In the genomic region with DNA sequence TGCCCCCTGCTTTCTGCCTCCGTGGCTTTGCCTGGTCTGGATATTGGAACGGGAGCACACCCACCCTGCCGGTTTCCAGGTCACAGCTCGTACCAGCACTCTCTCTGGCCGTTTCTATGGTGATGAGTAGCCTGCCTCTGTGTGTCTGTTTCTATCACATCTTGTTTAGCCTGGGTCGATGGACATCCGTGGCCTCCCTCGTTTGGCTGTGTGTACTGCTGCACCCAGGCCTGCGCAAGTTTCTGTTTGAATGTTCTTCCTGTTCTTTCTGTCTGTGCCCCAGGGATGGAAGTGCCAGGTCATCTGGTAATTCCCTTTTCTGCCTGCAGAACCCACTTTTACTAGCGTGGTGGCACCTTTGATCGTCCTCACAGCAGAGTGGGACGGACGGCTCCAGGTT, we compare ENCODE assay signal across 11 mouse cellular contexts. TPM values are rescaled to one million over a fixed set of nuclear protein-coding genes. Genes with fewer than 3 reads are reported as not detected.
A peak's percentile ranks its signal among the peaks of the same experiment; 100 is the strongest.
DNase-seq lines count a peak whose midpoint lies in the region.
"Had no signal": no experiment of that assay in that cellular context is flagged by ENCODE, and none has a peak within 500 bp of the region (broad histone marks: within the 10 kb centered on the region; RNA-seq: fewer than 3 reads in every experiment).

No protein-coding gene starts in this region.

- DNase-seq in adrenal gland, adult 2 months, result peak; percentile 13
- no peak for DNase-seq in adrenal gland, adult 8-10 months
- peak; percentile 67 for DNase-seq in layer of hippocampus, adult 9-11 months
- no peak for DNase-seq in layer of hippocampus, postnatal 10 days (ENCODE audit: low spot score in 2 of 2)
- peak; percentile 57 for DNase-seq in Muller cell, postnatal 12 days (ENCODE audit: inconsistent ontology term)
- peak; percentile 20 for DNase-seq in retina, adult 2 months (ENCODE audit: low read depth, low spot score)
- no peak for DNase-seq in spleen, postnatal 36 days (ENCODE audit: low spot score in 2 of 2)
- DNase-seq in B cell, adult 2 months, result no peak
- DNase-seq: cerebellum, adult 2 months; heart, adult 2 months; thymus, postnatal 14 days had no signal

RNA-seq across cellular contexts. Expression of gene Atp6v0a2, which starts 7.0 kb away (rescaled TPM):
- 10 to 100 TPM; 70.7 to 93.2 TPM for total RNA-seq in adrenal gland, adult 2 months (2021)
- 82.7 and 107 TPM in 2 replicates for polyA plus RNA-seq in adrenal gland, adult 2 months (2012; rRNA removed)
- total RNA-seq in adrenal gland, adult 8-10 months (2022), result 10 to 100 TPM; 81.1 to 95.2 (median 84.6) TPM
- 10 to 100 TPM; 46.7 to 51.6 TPM for total RNA-seq in layer of hippocampus, postnatal 10 days (2021)

RNA-seq across cellular contexts. Expression of gene Gtf2h3, which starts 42.4 kb away (rescaled TPM):
- 10 to 100 TPM; 32.9 to 41.3 TPM for total RNA-seq in adrenal gland, adult 2 months (2021)
- 19.3 and 26.6 TPM in 2 replicates for polyA plus RNA-seq in adrenal gland, adult 2 months (2012; rRNA removed)
- total RNA-seq in adrenal gland, adult 8-10 months (2022), result 10 to 100 TPM; 30.5 to 50.1 (median 40.8) TPM
- total RNA-seq in layer of hippocampus, postnatal 10 days (2021), result 10 to 100 TPM; 29.0 to 31.0 TPM

RNA-seq across cellular contexts. Expression of gene Eif2b1, which starts 42.4 kb away (rescaled TPM):
- 10 to 100 TPM; 37.7 to 41.3 TPM for total RNA-seq in adrenal gland, adult 2 months (2021)
- polyA plus RNA-seq in adrenal gland, adult 2 months (2012; rRNA removed), result 11.3 and 12.7 TPM in 2 replicates
- total RNA-seq in adrenal gland, adult 8-10 months (2022), result 10 to 100 TPM; 41.9 to 46.9 (median 45.6) TPM
- 10 to 100 TPM; 42.4 to 49.1 TPM for total RNA-seq in layer of hippocampus, postnatal 10 days (2021)

Comparison
In these comparisons a context has a peak if more than half of its experiments do, and no peak if none do; other contexts are left out.
1. DNase-seq: peak in adrenal gland, adult 2 months (single experiment), layer of hippocampus, adult 9-11 months (single experiment), Muller cell, postnatal 12 days (single experiment) and retina, adult 2 months (single experiment); none in adrenal gland, adult 8-10 months (single experiment), layer of hippocampus, postnatal 10 days (0 of 2), spleen, postnatal 36 days (0 of 2) and B cell, adult 2 months (0 of 2).